Mouse (Mus musculus) ES-E14 (cell line): ENCODE data around the gene Trappc5. TPM values are rescaled to one million over a fixed set of nuclear protein-coding genes. Genes with fewer than 3 reads are reported as not detected.

Experiments
- DNase-seq: peaks from one replicate; pipeline ENCODE4 v3.0.0-alpha.2; 2013; ENCODE audit warnings: low read depth, low spot score
- H3K27ac ChIP-seq: 2 replicates; pipeline ENCODE4 v1.5.1; 2012; ENCODE audit warnings: low read depth, mild to moderate bottlenecking, low read length, moderate library complexity, mixed read lengths; ENCODE audit not compliant: poor library complexity, insufficient read depth, severe bottlenecking
- H3K36me3 ChIP-seq: 2 replicates; pipeline ENCODE4 v1.6.1; 2012; ENCODE audit warnings: mild to moderate bottlenecking, low read length, moderate library complexity, mixed read lengths; ENCODE audit not compliant: control insufficient read depth, poor library complexity, insufficient read depth, severe bottlenecking
- H3K4me1 ChIP-seq, 2 experiments: fragments of 150-350 bp in 1 of 2; sonication (generic) in 1 of 2; 2 replicates each; pipeline ENCODE4 v1.6.1; 2012; ENCODE audit warnings: low read length in 2 of 2, mild to moderate bottlenecking in 1 of 2, mixed read lengths in 1 of 2; ENCODE audit not compliant: control insufficient read depth in 2 of 2, insufficient read depth in 2 of 2, poor library complexity in 1 of 2
- H3K4me3 ChIP-seq, 2 experiments: fragments of 150-350 bp in 1 of 2; sonication (generic) in 1 of 2; 2 replicates each; pipeline ENCODE4 v1.5.1; 2012; ENCODE audit warnings: low read length in 2 of 2, low read depth in 1 of 2, mild to moderate bottlenecking in 1 of 2, mixed read lengths in 1 of 2; ENCODE audit not compliant: insufficient read depth in 1 of 2, poor library complexity in 1 of 2, severe bottlenecking in 1 of 2
- H3K9ac ChIP-seq: 2 replicates; pipeline ENCODE4 v1.6.1; 2012; ENCODE audit warnings: low read depth, mild to moderate bottlenecking, low read length, mixed read lengths; ENCODE audit not compliant: poor library complexity, insufficient read depth, severe bottlenecking
- H3K9me3 ChIP-seq: fragments of 150-350 bp; sonication (generic); 2 replicates; pipeline ENCODE4 v1.6.1; 2012; ENCODE audit warnings: low read depth, mild to moderate bottlenecking, low read length; ENCODE audit not compliant: control insufficient read depth, insufficient read depth
- CHD2 ChIP-seq: IDR thresholded peaks from 2 replicates; pipeline ENCODE4 v1.6.1; 2014; ENCODE audit warnings: mild to moderate bottlenecking, low read depth, low read length, inconsistent platforms
- HCFC1 ChIP-seq: IDR thresholded peaks from 2 replicates; pipeline ENCODE4 v1.6.1; 2012; ENCODE audit warnings: low read length, inconsistent platforms, borderline replicate concordance; ENCODE audit not compliant: insufficient read depth
- MAFK ChIP-seq: IDR thresholded peaks from 2 replicates; pipeline ENCODE4 v1.6.1; 2014; ENCODE audit warnings: mild to moderate bottlenecking, low read depth, low read length, inconsistent platforms; ENCODE audit not compliant: insufficient read depth
- ZC3H11A ChIP-seq: IDR thresholded peaks from 2 replicates; pipeline ENCODE4 v1.6.1; 2012; ENCODE audit warnings: low read depth, mild to moderate bottlenecking, inconsistent platforms, low read length, borderline replicate concordance
- ZNF384 ChIP-seq: IDR thresholded peaks from 2 replicates; pipeline ENCODE4 v1.6.1; 2012; ENCODE audit warnings: low read depth, low read length, inconsistent platforms
- in situ Hi-C, 2 experiments: fragments of 600-800 bp; cut with MboI; formaldehyde crosslinking; loops; one replicate each; pipeline ENCODE4 v1.15.1; 2025; ENCODE audit warnings: low sequenced_read_pairs in 2 of 2, inconsistent platforms in 1 of 2; ENCODE audit not compliant: unreplicated experiment in 2 of 2
- total RNA-seq: library from RNA; depleted of rRNA; stranded (reverse); fragments of 300-350 nt; gene quantifications from 2 replicates; pipeline ENCODE4 v1.2.3, GENCODE M21; 2012

The Trappc5 gene
- total RNA-seq, 1 experiment = 20.4 TPM

DNA sequence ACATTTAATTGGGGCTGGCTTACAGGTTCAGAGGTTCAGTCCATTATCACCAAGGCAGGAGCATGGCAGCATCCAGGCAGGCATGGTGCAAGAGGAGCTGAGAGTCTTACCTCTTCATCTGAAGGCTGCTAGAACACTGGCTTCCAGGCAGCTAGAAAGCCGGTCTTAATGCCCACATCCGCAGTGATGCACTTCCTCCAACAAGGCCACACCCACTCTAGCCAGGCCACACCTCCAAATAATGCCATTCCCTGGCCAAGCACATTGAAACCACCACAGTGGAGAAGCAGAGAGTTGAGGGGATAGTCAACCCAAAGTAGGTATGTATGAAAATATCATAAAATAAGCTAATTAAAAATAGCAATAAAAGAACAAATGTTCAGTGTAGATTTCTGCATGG lies 5.7 kb upstream of the Trappc5 start:
- in situ Hi-C loops = loop anchor here in 1 of 2 experiments (10.0 kb wide), 1 partner anchor 386 kb away; no protein-coding TSS in a partner anchor
- Histone ChIP-seq H3K4me3 (no peak overlapping the region), H3K9me3 (no peaks in the 10 kb centered on the region), H3K4me1 (peaks cover 3 to 4% of the 10 kb centered on the region in 2 experiments; a peak in 1 of 4 replicates), H3K36me3 (no peaks in the 10 kb centered on the region), H3K9ac (no peak overlapping the region), H3K27ac (no peak overlapping the region)
- DNase-seq = no peak
- TF ChIP-seq CHD2 (no peak), HCFC1 (no peak), ZNF384 (no peak), ZC3H11A (no peak), MAFK (no peak)

DNA sequence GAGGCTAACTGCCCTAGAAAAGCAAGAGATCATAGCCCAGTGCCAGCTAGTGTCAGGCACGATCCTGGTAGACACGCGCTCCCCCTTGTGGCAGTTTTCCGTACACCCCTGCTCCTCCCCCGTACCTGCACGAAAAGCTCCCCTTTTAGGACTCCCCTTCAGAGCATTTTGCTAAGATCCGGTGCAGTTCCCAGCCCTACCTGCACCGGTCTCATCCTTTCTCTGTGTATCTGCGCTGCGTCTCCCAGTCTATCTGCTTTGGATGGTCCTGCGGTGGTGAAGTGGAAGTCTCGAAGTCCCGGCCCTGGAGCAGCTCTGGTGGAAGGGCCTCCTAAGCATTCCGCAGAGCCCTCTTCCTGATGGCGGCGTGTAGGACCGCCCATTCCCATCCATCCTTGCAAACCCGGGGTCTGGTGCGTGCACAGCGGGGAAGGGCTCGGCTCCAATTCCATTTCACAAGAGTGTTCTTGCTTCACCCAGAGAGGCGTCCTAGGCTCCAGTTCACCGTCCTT lies 4.1 kb upstream of the Trappc5 start, which contains the start of gene Fcor:
TSS of gene Fcor (minus strand) at position 383 of the 512 bp plus-strand sequence.
- H3K36me3 ChIP-seq = no peaks in the 10 kb centered on the region
- peak; percentile 79 for DNase-seq
- no peaks in the 10 kb centered on the region for H3K9me3 ChIP-seq
- H3K4me3 ChIP-seq = peak within 1 kb of the TSS; percentile 72 to 80
- no peak for TF ChIP-seq CHD2
- no peak for TF ChIP-seq MAFK
- TF ChIP-seq ZC3H11A = peak; percentile 17; the same call in 1 of the 2 replicates
- TF ChIP-seq ZNF384 = no peak
- TF ChIP-seq HCFC1 = peak; percentile 61; the same call in 1 of the 2 replicates
- peak within 1 kb of the TSS; percentile 38; the same call in 1 of the 2 replicates for H3K27ac ChIP-seq
- in situ Hi-C loops = loop anchor here in 1 of 2 experiments (10.0 kb wide), 1 partner anchor 387 kb away; no protein-coding TSS in a partner anchor
- H3K4me1 ChIP-seq = peaks cover 0 to 6% of the 10 kb centered on the region in 2 experiments; a peak in 2 of 4 replicates
- peak within 1 kb of the TSS; percentile 54; the same call in 1 of the 2 replicates for H3K9ac ChIP-seq

DNA sequence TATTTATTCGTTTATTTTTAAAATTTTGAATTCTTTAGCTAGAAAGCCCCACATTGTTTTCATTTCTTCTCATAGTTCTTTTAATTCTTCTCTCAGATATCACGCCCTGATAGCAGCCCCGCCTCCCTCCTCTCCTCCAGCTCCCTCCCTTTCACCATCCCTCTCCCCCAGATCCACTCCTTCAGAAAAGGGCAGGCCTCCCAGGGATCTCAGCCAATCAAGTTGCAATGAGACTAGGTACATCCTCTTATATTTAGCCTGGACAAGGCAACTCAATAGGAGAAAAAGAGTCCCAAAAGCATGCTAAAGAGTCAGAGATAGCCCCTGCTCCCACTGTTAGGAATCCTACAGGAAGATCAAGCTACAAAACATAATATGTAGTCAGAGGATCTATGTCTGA lies 1.4 kb upstream of the Trappc5 start:
- in situ Hi-C loops = loop anchor here in 1 of 2 experiments (10.0 kb wide), 1 partner anchor 390 kb away; no protein-coding TSS in a partner anchor
- TF ChIP-seq MAFK (no peak), CHD2 (no peak), HCFC1 (no peak), ZC3H11A (no peak), ZNF384 (no peak)

DNA sequence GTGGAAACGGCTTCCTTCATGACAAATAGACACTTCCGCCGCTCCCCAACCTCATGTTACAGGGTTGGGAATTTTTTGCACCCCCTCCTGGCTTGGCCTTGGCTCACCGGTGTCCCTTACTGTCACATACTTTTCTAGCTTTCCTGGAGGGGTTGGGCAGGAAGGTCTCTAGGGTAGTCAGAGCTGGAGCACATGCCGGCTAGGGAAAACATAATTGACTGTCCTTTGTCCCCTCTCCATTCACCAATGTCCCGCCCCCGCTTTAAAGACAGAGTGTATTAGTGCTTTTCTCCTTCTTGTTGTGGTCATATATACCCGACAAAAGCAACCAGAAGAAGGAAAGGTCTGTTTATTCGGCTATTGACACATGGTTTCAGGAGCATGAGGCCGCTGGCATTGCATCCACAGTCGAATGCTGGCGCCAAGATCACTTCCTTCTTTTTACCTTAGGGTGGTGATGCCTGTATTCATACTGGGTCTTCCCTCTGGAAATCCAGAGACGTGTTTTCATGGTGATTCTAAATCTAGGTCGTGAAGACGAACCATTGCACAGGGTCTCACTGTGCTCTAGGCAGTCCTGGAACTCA lies 987 bp downstream of the Trappc5 start:
- in situ Hi-C loops = loop anchor here in 1 of 2 experiments (10.0 kb wide), 1 partner anchor 392 kb away; no protein-coding TSS in a partner anchor
- H3K27ac ChIP-seq = peak overlapping the region; percentile 65; the same call in 1 of the 2 replicates
- peaks cover 4 to 5% of the 10 kb centered on the region in 2 experiments; a peak in 3 of 4 replicates for H3K4me1 ChIP-seq
- no peaks in the 10 kb centered on the region for H3K9me3 ChIP-seq
- H3K9ac ChIP-seq = peak overlapping the region; percentile 91
- peaks cover 10% of the 10 kb centered on the region for H3K36me3 ChIP-seq
- no peak for DNase-seq
- peak overlapping the region; percentile 87 to 89 for H3K4me3 ChIP-seq
- TF ChIP-seq HCFC1 (no peak), ZNF384 (no peak), ZC3H11A (no peak), MAFK (no peak), CHD2 (no peak)

More for the DNA sequence above, 1.4 kb upstream of the Trappc5 start:
- no peak overlapping the region for H3K27ac ChIP-seq
- no peaks in the 10 kb centered on the region for H3K9me3 ChIP-seq
- H3K36me3 ChIP-seq = peaks cover 7% of the 10 kb centered on the region
- no peak overlapping the region for H3K4me3 ChIP-seq
- H3K9ac ChIP-seq = no peak overlapping the region
- DNase-seq = no peak
- H3K4me1 ChIP-seq = peaks cover 4 to 8% of the 10 kb centered on the region in 2 experiments; a peak in 3 of 4 replicates
